Mouse (Mus musculus): ENCODE measurements around the gene Dirc2. TPM values are rescaled to one million over a fixed set of nuclear protein-coding genes. Genes with fewer than 3 reads are reported as not detected.

Dirc2 gene
- polyA plus RNA-seq, 1 experiment from 2014 or later, result 12.0 TPM

DNA sequence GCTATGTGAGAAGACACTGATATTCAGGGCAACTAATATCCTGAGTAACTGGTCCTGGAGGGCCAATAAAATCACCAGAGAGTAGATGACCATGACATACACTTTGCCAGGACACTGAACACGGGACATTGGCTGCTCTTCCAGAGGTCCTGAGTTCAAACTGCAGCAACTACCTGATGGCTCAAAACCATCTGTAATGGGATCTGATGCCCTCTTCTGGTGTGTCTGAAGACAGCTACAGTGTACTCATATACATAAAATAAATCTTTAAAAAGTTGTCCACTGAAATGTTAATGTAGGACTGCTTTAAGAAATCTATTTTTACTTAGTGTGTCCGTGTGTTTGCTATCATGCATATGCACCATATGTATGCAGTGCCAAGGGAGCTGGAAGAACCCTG, 42.6 kb downstream of the Dirc2 start:
- Histone ChIP-seq H3K27me3 (replicated peaks) (no peaks in the 10 kb centered on the region), H3K9me3 (no peaks in the 10 kb centered on the region), H3K4me1 (replicated peaks) (no peaks in the 10 kb centered on the region), H3K9ac (no peak overlapping the region), H3K36me3 (no peaks in the 10 kb centered on the region), H3K27ac (no peak overlapping the region), H3K4me3 (replicated peaks) (no peak overlapping the region), H3K4me2 (replicated peaks) (no peak overlapping the region)
- ATAC-seq, result no peak
- WGBS, result 85% methylated on average over 2 of the region's 2 CpGs

- H3K4me1 ChIP-seq (replicated peaks), result no peaks in the 10 kb centered on the region
- 82% methylated on average over 6 of the region's 6 CpGs for WGBS
- no peak overlapping the region for H3K9ac ChIP-seq
- H3K9me3 ChIP-seq, result no peaks in the 10 kb centered on the region
- no peaks in the 10 kb centered on the region for H3K27me3 ChIP-seq (replicated peaks)
- no peak overlapping the region for H3K27ac ChIP-seq
- H3K36me3 ChIP-seq, result no peaks in the 10 kb centered on the region
- no peak for ATAC-seq
- H3K4me3 ChIP-seq (replicated peaks), result no peak overlapping the region
- no peak overlapping the region for H3K4me2 ChIP-seq (replicated peaks)
Measured at GRCm38 (mm10) chr16:35724561-35724960, 44.6 kb downstream of the Dirc2 start.

GRCm38 (mm10) chr16:35717761-35718160, 51.4 kb downstream of the Dirc2 start:
- no peak overlapping the region for H3K27ac ChIP-seq
- no peaks in the 10 kb centered on the region for H3K4me1 ChIP-seq (replicated peaks)
- WGBS, result 83% methylated on average over 5 of the region's 5 CpGs
- no peak overlapping the region for H3K9ac ChIP-seq
- no peak overlapping the region for H3K4me2 ChIP-seq (replicated peaks)
- H3K36me3 ChIP-seq, result no peaks in the 10 kb centered on the region
- no peaks in the 10 kb centered on the region for H3K27me3 ChIP-seq (replicated peaks)
- no peaks in the 10 kb centered on the region for H3K9me3 ChIP-seq
- ATAC-seq, result no peak
- H3K4me3 ChIP-seq (replicated peaks), result no peak overlapping the region

- ATAC-seq, result no peak
- Histone ChIP-seq H3K4me2 (replicated peaks) (no peak overlapping the region), H3K36me3 (no peaks in the 10 kb centered on the region), H3K4me1 (replicated peaks) (no peaks in the 10 kb centered on the region), H3K27ac (no peak overlapping the region), H3K4me3 (replicated peaks) (no peak overlapping the region), H3K27me3 (replicated peaks) (no peaks in the 10 kb centered on the region), H3K9ac (no peak overlapping the region), H3K9me3 (no peaks in the 10 kb centered on the region)
- 81% methylated on average over 3 of the region's 3 CpGs for WGBS
Measured at GRCm38 (mm10) chr16:35716257-35716656, 52.9 kb downstream of the Dirc2 start.

GRCm38 (mm10) chr16:35715771-35716170, 53.4 kb downstream of the Dirc2 start:
- H3K27ac ChIP-seq, result no peak overlapping the region
- no peak for ATAC-seq

GRCm38 (mm10) chr16:35715350-35715749, 53.8 kb downstream of the Dirc2 start:
- Histone ChIP-seq H3K4me2 (replicated peaks) (no peak overlapping the region), H3K27ac (no peak overlapping the region), H3K9me3 (no peaks in the 10 kb centered on the region), H3K27me3 (replicated peaks) (no peaks in the 10 kb centered on the region), H3K9ac (no peak overlapping the region), H3K36me3 (no peaks in the 10 kb centered on the region), H3K4me3 (replicated peaks) (no peak overlapping the region), H3K4me1 (replicated peaks) (no peaks in the 10 kb centered on the region)
- 58% methylated on average over 6 of the region's 6 CpGs for WGBS
- no peak for ATAC-seq

More at GRCm38 (mm10) chr16:35715771-35716170, 53.4 kb downstream of the Dirc2 start:
- Histone ChIP-seq H3K9ac (no peak overlapping the region), H3K4me2 (replicated peaks) (no peak overlapping the region), H3K4me1 (replicated peaks) (no peaks in the 10 kb centered on the region), H3K4me3 (replicated peaks) (no peak overlapping the region), H3K36me3 (no peaks in the 10 kb centered on the region), H3K27me3 (replicated peaks) (no peaks in the 10 kb centered on the region), H3K9me3 (no peaks in the 10 kb centered on the region)
- WGBS, result 72% methylated on average over 5 of the region's 5 CpGs

- H3K4me1 ChIP-seq (replicated peaks), result no peaks in the 10 kb centered on the region
- H3K9me3 ChIP-seq, result no peaks in the 10 kb centered on the region
- 82% methylated on average over 7 of the region's 7 CpGs for WGBS
- H3K27ac ChIP-seq, result no peak overlapping the region
- no peak overlapping the region for H3K4me2 ChIP-seq (replicated peaks)
- no peak overlapping the region for H3K4me3 ChIP-seq (replicated peaks)
- no peaks in the 10 kb centered on the region for H3K36me3 ChIP-seq
- H3K9ac ChIP-seq, result no peak overlapping the region
- H3K27me3 ChIP-seq (replicated peaks), result no peaks in the 10 kb centered on the region
- ATAC-seq, result no peak
Measured at GRCm38 (mm10) chr16:35714689-35715088, 54.5 kb downstream of the Dirc2 start.

- H3K27ac ChIP-seq, result no peak overlapping the region
- no peaks in the 10 kb centered on the region for H3K27me3 ChIP-seq (replicated peaks)
- no peak overlapping the region for H3K4me2 ChIP-seq (replicated peaks)
- no peaks in the 10 kb centered on the region for H3K9me3 ChIP-seq
- 68% methylated on average over 7 of the region's 7 CpGs for WGBS
- H3K4me3 ChIP-seq (replicated peaks), result no peak overlapping the region
- no peaks in the 10 kb centered on the region for H3K36me3 ChIP-seq
- no peaks in the 10 kb centered on the region for H3K4me1 ChIP-seq (replicated peaks)
- ATAC-seq, result no peak
- H3K9ac ChIP-seq, result no peak overlapping the region
Measured at GRCm38 (mm10) chr16:35713606-35714005, 55.5 kb downstream of the Dirc2 start.

GRCm38 (mm10) chr16:35711004-35711403, 58.2 kb downstream of the Dirc2 start:
- no peaks in the 10 kb centered on the region for H3K36me3 ChIP-seq
- no peak overlapping the region for H3K9ac ChIP-seq
- no peaks in the 10 kb centered on the region for H3K4me1 ChIP-seq (replicated peaks)
- no peak for ATAC-seq
- H3K27me3 ChIP-seq (replicated peaks), result no peaks in the 10 kb centered on the region
- no peak overlapping the region for H3K4me3 ChIP-seq (replicated peaks)
- no peak overlapping the region for H3K27ac ChIP-seq
- 32% methylated on average over 7 of the region's 7 CpGs for WGBS
- no peaks in the 10 kb centered on the region for H3K9me3 ChIP-seq
- H3K4me2 ChIP-seq (replicated peaks), result no peak overlapping the region

DNA sequence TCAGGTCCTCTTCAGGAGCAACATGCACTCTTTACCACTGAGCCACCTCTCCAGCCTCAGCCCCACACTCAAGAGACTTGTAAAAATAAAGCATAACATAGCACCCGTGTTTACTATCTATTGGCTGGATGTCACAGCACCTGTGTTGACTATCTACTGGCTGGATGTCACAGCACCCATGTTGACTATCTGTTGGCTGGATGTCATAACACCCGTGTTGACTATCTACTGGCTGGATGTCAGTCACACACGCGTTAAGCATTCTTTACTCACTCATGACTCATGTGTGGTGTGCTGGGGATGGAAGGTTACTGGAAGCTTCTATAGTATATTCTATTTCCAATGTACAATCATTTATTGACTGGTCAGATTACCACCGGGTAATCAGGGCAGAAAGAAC, 62.2 kb downstream of the Dirc2 start:
- Histone ChIP-seq H3K4me1 (replicated peaks) (no peaks in the 10 kb centered on the region), H3K27ac (no peak overlapping the region), H3K27me3 (replicated peaks) (no peaks in the 10 kb centered on the region), H3K9me3 (no peaks in the 10 kb centered on the region), H3K9ac (no peak overlapping the region), H3K4me2 (replicated peaks) (no peak overlapping the region), H3K4me3 (replicated peaks) (no peak overlapping the region), H3K36me3 (no peaks in the 10 kb centered on the region)
- WGBS, result 83% methylated on average over 5 of the region's 5 CpGs
- ATAC-seq, result no peak

DNA sequence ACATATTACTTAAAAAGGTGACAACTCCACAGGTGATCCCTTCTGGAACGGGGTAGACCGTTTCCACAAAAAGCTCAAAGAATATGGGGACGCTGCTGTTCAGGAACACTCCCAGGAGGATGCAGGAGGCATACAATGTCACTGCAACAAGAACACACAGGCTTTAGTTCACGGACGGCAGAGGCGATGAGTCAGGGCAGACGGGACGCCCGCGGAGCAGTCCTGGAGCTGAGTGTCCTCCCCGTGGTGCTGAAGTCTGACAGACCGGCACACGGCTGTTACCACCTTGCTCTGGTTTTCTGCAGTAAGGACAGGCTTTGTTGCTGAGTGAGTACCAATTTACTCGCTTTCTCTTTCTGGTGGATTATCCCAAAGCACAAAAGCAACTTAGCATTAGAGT, 64.4 kb downstream of the Dirc2 start:
- ATAC-seq, result no peak
- WGBS, result 78% methylated on average over 14 of the region's 14 CpGs

GRCm38 (mm10) chr16:35703763-35704679, 65.1 kb downstream of the Dirc2 start:
- Histone ChIP-seq H3K9ac (no peak overlapping the region), H3K27me3 (replicated peaks) (no peaks in the 10 kb centered on the region), H3K4me3 (replicated peaks) (no peak overlapping the region), H3K27ac (no peak overlapping the region), H3K4me1 (replicated peaks) (no peaks in the 10 kb centered on the region), H3K9me3 (no peaks in the 10 kb centered on the region), H3K4me2 (replicated peaks) (no peak overlapping the region), H3K36me3 (no peaks in the 10 kb centered on the region)
- 79% methylated on average over 16 of the region's 16 CpGs for WGBS
- ATAC-seq, result no peak

More for the DNA sequence above, 64.4 kb downstream of the Dirc2 start:
- no peak overlapping the region for H3K9ac ChIP-seq
- no peaks in the 10 kb centered on the region for H3K9me3 ChIP-seq
- H3K27me3 ChIP-seq (replicated peaks), result no peaks in the 10 kb centered on the region
- no peak overlapping the region for H3K4me3 ChIP-seq (replicated peaks)
- no peak overlapping the region for H3K4me2 ChIP-seq (replicated peaks)
- H3K4me1 ChIP-seq (replicated peaks), result no peaks in the 10 kb centered on the region
- no peaks in the 10 kb centered on the region for H3K36me3 ChIP-seq
- no peak overlapping the region for H3K27ac ChIP-seq

DNA sequence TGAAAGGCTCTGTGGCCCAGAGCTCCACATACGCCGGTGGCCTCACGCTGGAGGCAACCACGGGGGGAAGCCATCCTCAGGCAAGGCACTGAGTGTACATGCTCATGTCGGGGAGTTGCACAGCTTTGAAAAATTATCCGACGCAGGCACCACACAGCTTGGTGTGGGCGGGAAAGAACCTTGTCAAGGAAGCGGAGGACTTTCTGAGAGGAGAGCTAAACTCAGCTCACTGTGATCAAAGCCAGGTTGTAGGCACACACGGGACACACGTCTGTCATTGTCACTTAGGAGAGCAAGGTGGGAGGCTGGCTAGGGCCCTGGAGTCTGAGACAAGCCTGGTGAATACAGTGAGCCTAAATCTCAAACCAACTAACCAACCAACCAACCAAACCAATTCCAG, 67.3 kb downstream of the Dirc2 start:
- no peaks in the 10 kb centered on the region for H3K4me1 ChIP-seq (replicated peaks)
- no peak for ATAC-seq

More for the DNA sequence above, 67.3 kb downstream of the Dirc2 start:
- no peaks in the 10 kb centered on the region for H3K27me3 ChIP-seq (replicated peaks)
- H3K9ac ChIP-seq, result no peak overlapping the region
- no peaks in the 10 kb centered on the region for H3K36me3 ChIP-seq
- H3K27ac ChIP-seq, result no peak overlapping the region
- WGBS, result 70% methylated on average over 11 of the region's 11 CpGs
- no peak overlapping the region for H3K4me2 ChIP-seq (replicated peaks)
- no peaks in the 10 kb centered on the region for H3K9me3 ChIP-seq
- H3K4me3 ChIP-seq (replicated peaks), result no peak overlapping the region
